Mouse (Mus musculus) forebrain, embryonic 15.5 days (tissue): ENCODE data around the gene Ces2e. TPM values are rescaled to one million over a fixed set of nuclear protein-coding genes. Genes with fewer than 3 reads are reported as not detected.
"Not testable (repeated sequence)": the region's sequence is repeated elsewhere in the genome, so short reads cannot be mapped to it uniquely, and the experiment has no call there.

ENCODE experiments used
- ATAC-seq: fragments of 200-750 bp; cut with Nextera tagmentation; replicated peaks from 2 replicates; pipeline ENCODE4 v1.8.0; 2017; ENCODE audit warnings: mild to moderate bottlenecking, moderate TSS enrichment, moderate library complexity
- H3K27ac ChIP-seq: fragments of 300-500 bp; sonication (generic); replicated peaks from 2 replicates; pipeline ENCODE4 v1.5.1; 2015; ENCODE audit warnings: mild to moderate bottlenecking, inconsistent platforms
- H3K27me3 ChIP-seq: fragments of 300-500 bp; sonication (generic); 2 replicates; pipeline ENCODE4 v1.6.1; 2015; ENCODE audit warnings: inconsistent platforms
- H3K36me3 ChIP-seq: fragments of 300-500 bp; sonication (generic); 2 replicates; pipeline ENCODE4 v1.6.1; 2015; ENCODE audit warnings: mild to moderate bottlenecking, inconsistent platforms
- H3K4me1 ChIP-seq: fragments of 300-500 bp; sonication (generic); 2 replicates; pipeline ENCODE4 v1.6.1; 2015; ENCODE audit warnings: inconsistent platforms
- H3K4me2 ChIP-seq: fragments of 300-500 bp; sonication (generic); replicated peaks from 2 replicates; pipeline ENCODE4 v1.6.1; 2015; ENCODE audit warnings: mild to moderate bottlenecking, inconsistent platforms
- H3K4me3 ChIP-seq: fragments of 300-500 bp; sonication (generic); 2 replicates; pipeline ENCODE4 v1.5.1; 2015; ENCODE audit warnings: mild to moderate bottlenecking, inconsistent platforms
- H3K9ac ChIP-seq: fragments of 300-500 bp; sonication (generic); replicated peaks from 2 replicates; pipeline ENCODE4 v1.6.1; 2015; ENCODE audit warnings: mild to moderate bottlenecking, inconsistent platforms
- H3K9me3 ChIP-seq: fragments of 300-500 bp; sonication (generic); 2 replicates; pipeline ENCODE4 v1.6.1; 2016; ENCODE audit warnings: inconsistent platforms
- WGBS: fragments of 180-500 bp; shearing (Covaris S2); methylation state at CpG from one replicate; pipeline ENCODE4 v1.1.7; 2015; ENCODE audit warnings: mixed read lengths; 5-methylcytosine and 5-hydroxymethylcytosine counted together
- polyA plus RNA-seq: library from polyadenylated mRNA; unstranded; fragments of >200 nt; fragmentation: Nextera tagmentation; extraction: Ambion mirVana; gene quantifications from 2 replicates; pipeline ENCODE4 v1.2.1, GENCODE M21; 2015

Ces2e gene
- polyA plus RNA-seq, result not detected in 2 replicates

GRCm38 (mm10) chr8:104925972-104926596 lies at the start of gene Ces2e:
Gene Ces2e (plus strand): TSS chr8:104926260.
- Histone ChIP-seq H3K36me3 (no peaks in the 10 kb centered on the region), H3K27ac (no peak within 1 kb of the TSS), H3K9me3 (no peaks in the 10 kb centered on the region), H3K9ac (no peak within 1 kb of the TSS), H3K4me2 (no peak within 1 kb of the TSS), H3K4me1 (no peaks in the 10 kb centered on the region), H3K27me3 (no peaks in the 10 kb centered on the region), H3K4me3 (no peak within 1 kb of the TSS)
- WGBS, result 70% methylated on average over 5 of the region's 5 CpGs
- ATAC-seq, result no peak

GRCm38 (mm10) chr8:104886223-104886926 lies 39.7 kb upstream of the Ces2e start:
- H3K4me3 ChIP-seq, ATAC-seq, H3K9ac ChIP-seq, H3K9me3 ChIP-seq, H3K27ac ChIP-seq, H3K27me3 ChIP-seq, H3K36me3 ChIP-seq, H3K4me1 ChIP-seq, H3K4me2 ChIP-seq: not testable (repeated sequence)
- WGBS, result no CpG with 5 or more reads among the region's 4 CpGs

- Histone ChIP-seq H3K4me3 (no peak overlapping the region), H3K4me1 (no peaks in the 10 kb centered on the region), H3K36me3 (no peaks in the 10 kb centered on the region), H3K9me3 (no peaks in the 10 kb centered on the region), H3K4me2 (no peak overlapping the region), H3K9ac (no peak overlapping the region), H3K27me3 (no peaks in the 10 kb centered on the region), H3K27ac (no peak overlapping the region)
- no peak for ATAC-seq
- 83% methylated on average over 2 of the region's 2 CpGs for WGBS
These were observed 24.3 kb upstream of the Ces2e start for GRCm38 (mm10) chr8:104901746-104902145.

- Histone ChIP-seq H3K4me3 (no peak overlapping the region), H3K27me3 (no peaks in the 10 kb centered on the region), H3K9ac (no peak overlapping the region), H3K4me1 (no peaks in the 10 kb centered on the region), H3K36me3 (no peaks in the 10 kb centered on the region), H3K27ac (no peak overlapping the region), H3K4me2 (no peak overlapping the region), H3K9me3 (no peaks in the 10 kb centered on the region)
- WGBS, result 51% methylated on average over 1 of the region's 1 CpGs
- no peak for ATAC-seq
These were observed 18.9 kb upstream of the Ces2e start for GRCm38 (mm10) chr8:104907111-104907510.

GRCm38 (mm10) chr8:104909021-104909420 lies 17.0 kb upstream of the Ces2e start:
- not testable (repeated sequence) for H3K9ac ChIP-seq, H3K27ac ChIP-seq, H3K4me2 ChIP-seq, H3K27me3 ChIP-seq, H3K9me3 ChIP-seq, ATAC-seq, H3K4me1 ChIP-seq, H3K36me3 ChIP-seq, H3K4me3 ChIP-seq
- 53% methylated on average over 1 of the region's 1 CpGs for WGBS

- not testable (repeated sequence) for H3K27me3 ChIP-seq, ATAC-seq, H3K36me3 ChIP-seq, H3K9ac ChIP-seq, H3K4me1 ChIP-seq, H3K9me3 ChIP-seq, H3K4me2 ChIP-seq, H3K27ac ChIP-seq, H3K4me3 ChIP-seq
- WGBS, result 85% methylated on average over 10 of the region's 10 CpGs
These were observed 16.4 kb upstream of the Ces2e start for GRCm38 (mm10) chr8:104909651-104910050.

GRCm38 (mm10) chr8:104927301-104927700 lies 1.2 kb downstream of the Ces2e start:
- Histone ChIP-seq H3K9ac (no peak overlapping the region), H3K4me2 (no peak overlapping the region), H3K4me3 (no peak overlapping the region), H3K27ac (no peak overlapping the region), H3K9me3 (no peaks in the 10 kb centered on the region), H3K4me1 (no peaks in the 10 kb centered on the region), H3K27me3 (no peaks in the 10 kb centered on the region), H3K36me3 (no peaks in the 10 kb centered on the region)
- WGBS, result 84% methylated on average over 3 of the region's 3 CpGs
- ATAC-seq, result no peak

GRCm38 (mm10) chr8:104944665-104945064 lies 18.6 kb downstream of the Ces2e start:
- Histone ChIP-seq H3K9me3 (no peaks in the 10 kb centered on the region), H3K27me3 (no peaks in the 10 kb centered on the region), H3K27ac (no peak overlapping the region), H3K36me3 (no peaks in the 10 kb centered on the region), H3K4me3 (no peak overlapping the region), H3K9ac (no peak overlapping the region), H3K4me2 (no peak overlapping the region), H3K4me1 (no peaks in the 10 kb centered on the region)
- no peak for ATAC-seq
- WGBS, result 83% methylated on average over 2 of the region's 2 CpGs

GRCm38 (mm10) chr8:104947056-104947455 lies 21.0 kb downstream of the Ces2e start, which contains the start of gene Ces2f:
Gene Ces2f (plus strand): TSS chr8:104947356.
- no peaks in the 10 kb centered on the region for H3K9me3 ChIP-seq
- H3K36me3 ChIP-seq, result no peaks in the 10 kb centered on the region
- WGBS, result 83% methylated on average over 4 of the region's 4 CpGs
- ATAC-seq, result no peak
- no peaks in the 10 kb centered on the region for H3K27me3 ChIP-seq
- no peak within 1 kb of the TSS for H3K9ac ChIP-seq
- no peak within 1 kb of the TSS for H3K4me2 ChIP-seq
- H3K27ac ChIP-seq, result no peak within 1 kb of the TSS
- no peaks in the 10 kb centered on the region for H3K4me1 ChIP-seq
- no peak within 1 kb of the TSS for H3K4me3 ChIP-seq

- WGBS, result 85% methylated on average over 5 of the region's 5 CpGs
- no peaks in the 10 kb centered on the region for H3K36me3 ChIP-seq
- no peak overlapping the region for H3K9ac ChIP-seq
- no peak overlapping the region for H3K4me3 ChIP-seq
- ATAC-seq, result no peak
- no peaks in the 10 kb centered on the region for H3K4me1 ChIP-seq
- H3K4me2 ChIP-seq, result no peak overlapping the region
- H3K9me3 ChIP-seq, result no peaks in the 10 kb centered on the region
- H3K27ac ChIP-seq, result no peak overlapping the region
- no peaks in the 10 kb centered on the region for H3K27me3 ChIP-seq
These were observed 23.0 kb downstream of the Ces2e start for GRCm38 (mm10) chr8:104949031-104949430.

- ATAC-seq, result no peak
- Histone ChIP-seq H3K9me3 (no peaks in the 10 kb centered on the region), H3K4me2 (no peak within 1 kb of the TSS), H3K4me1 (no peaks in the 10 kb centered on the region), H3K36me3 (no peaks in the 10 kb centered on the region), H3K27ac (no peak within 1 kb of the TSS), H3K9ac (no peak within 1 kb of the TSS), H3K27me3 (no peaks in the 10 kb centered on the region), H3K4me3 (no peak within 1 kb of the TSS)
- 72% methylated on average over 5 of the region's 5 CpGs for WGBS
These were observed 35.5 kb downstream of the Ces2e start, which contains the start of gene Ces2g for GRCm38 (mm10) chr8:104961537-104961961. Gene Ces2g (plus strand): TSS chr8:104961718.

GRCm38 (mm10) chr8:104962229-104962901 lies 36.3 kb downstream of the Ces2e start:
- no peak overlapping the region for H3K27ac ChIP-seq
- no peaks in the 10 kb centered on the region for H3K36me3 ChIP-seq
- H3K9me3 ChIP-seq, result no peaks in the 10 kb centered on the region
- H3K4me2 ChIP-seq, result no peak overlapping the region
- no peak overlapping the region for H3K9ac ChIP-seq
- no peak overlapping the region for H3K4me3 ChIP-seq
- WGBS, result 75% methylated on average over 8 of the region's 8 CpGs
- ATAC-seq, result no peak
- H3K27me3 ChIP-seq, result no peaks in the 10 kb centered on the region
- H3K4me1 ChIP-seq, result no peaks in the 10 kb centered on the region
